Mouse (Mus musculus): ENCODE results near the gene Nbeal1. TPM values are rescaled to one million over a fixed set of nuclear protein-coding genes. Genes with fewer than 3 reads are reported as not detected.

Gene Nbeal1
- polyA plus RNA-seq, 1 experiment from 2014 or later = 6.5 TPM

DNA sequence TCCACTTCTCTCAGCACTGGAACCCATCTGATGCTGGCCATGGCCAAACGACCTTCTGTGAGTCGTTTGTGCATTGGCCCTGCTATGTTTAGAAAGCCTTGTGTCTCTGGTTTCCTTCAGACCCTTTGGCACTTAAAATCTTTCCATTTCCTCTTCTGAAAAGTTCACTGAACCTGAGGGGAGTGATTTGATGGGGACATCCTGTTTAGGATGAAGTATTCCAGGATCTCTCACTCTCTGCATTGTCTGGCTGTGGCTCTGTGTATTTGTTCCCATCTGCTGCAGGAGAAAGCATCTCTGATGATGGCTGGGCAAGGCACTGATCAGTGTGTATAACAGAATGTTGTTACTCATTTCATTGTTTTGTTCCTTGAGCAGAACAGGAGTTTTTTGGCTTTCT, 165.3 kb downstream of the Nbeal1 start:
- Histone ChIP-seq H3K4me2 (no peak overlapping the region), H3K27ac (no peak overlapping the region), H3K4me1 (peaks cover 7% of the 10 kb centered on the region), H3K9me3 (no peaks in the 10 kb centered on the region), H3K4me3 (no peak overlapping the region), H3K27me3 (no peaks in the 10 kb centered on the region), H3K9ac (no peak overlapping the region), H3K36me3 (0 out of 2 replicates have a peak, but pooled peaks cover 3% of the 10 kb centered on the region)
- no peak for ATAC-seq (ENCODE audit: insufficient number of reproducible peaks, low FRiP score, low TSS enrichment, low read depth)
- 58% methylated on average over 2 of the region's 2 CpGs for WGBS

- no peaks in the 10 kb centered on the region for H3K27me3 ChIP-seq
- H3K27ac ChIP-seq = no peak overlapping the region
- ATAC-seq (ENCODE audit: insufficient number of reproducible peaks, low FRiP score, low TSS enrichment, low read depth) = no peak
- H3K4me3 ChIP-seq = no peak overlapping the region
- no peak overlapping the region for H3K4me2 ChIP-seq
- peaks cover 20% of the 10 kb centered on the region for H3K36me3 ChIP-seq
- WGBS = 80% methylated on average over 5 of the region's 5 CpGs
- no peaks in the 10 kb centered on the region for H3K9me3 ChIP-seq
- H3K4me1 ChIP-seq = no peaks in the 10 kb centered on the region
- H3K9ac ChIP-seq = no peak overlapping the region
Observed at GRCm38 (mm10) chr1:60352786-60353185, 172.4 kb downstream of the Nbeal1 start.

DNA sequence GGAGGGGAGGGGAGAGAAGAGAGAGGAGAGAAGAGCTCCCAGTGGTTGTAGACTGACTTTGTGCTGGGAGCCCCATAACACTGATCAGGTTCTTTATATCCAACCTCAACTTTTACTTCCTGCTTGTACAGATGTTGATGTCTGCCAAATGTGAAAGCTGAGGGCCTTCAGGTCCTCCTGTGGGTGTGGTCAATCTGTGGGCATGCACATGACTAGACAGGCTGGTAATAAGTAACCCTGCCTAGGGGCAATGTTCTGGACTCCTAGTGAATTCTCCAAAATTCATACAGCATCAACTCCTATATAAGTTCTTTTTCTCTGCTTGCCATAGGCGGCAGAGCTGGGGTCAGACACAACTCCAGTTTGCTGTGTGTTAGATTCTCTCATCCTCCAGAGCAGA, 181.2 kb downstream of the Nbeal1 start:
- WGBS = 88% methylated on average over 1 of the region's 1 CpGs
- no peak for ATAC-seq (ENCODE audit: insufficient number of reproducible peaks, low FRiP score, low TSS enrichment, low read depth)

GRCm38 (mm10) chr1:60376556-60376955, 196.2 kb downstream of the Nbeal1 start:
- 86% methylated on average over 1 of the region's 1 CpGs for WGBS
- no peak overlapping the region for H3K4me3 ChIP-seq
- H3K27ac ChIP-seq = no peak overlapping the region

More for the DNA sequence above, 181.2 kb downstream of the Nbeal1 start:
- H3K27ac ChIP-seq = no peak overlapping the region
- H3K9me3 ChIP-seq = no peaks in the 10 kb centered on the region
- H3K27me3 ChIP-seq = no peaks in the 10 kb centered on the region
- no peak overlapping the region for H3K4me2 ChIP-seq
- peaks cover 20% of the 10 kb centered on the region for H3K36me3 ChIP-seq
- H3K9ac ChIP-seq = no peak overlapping the region
- no peak overlapping the region for H3K4me3 ChIP-seq
- no peaks in the 10 kb centered on the region for H3K4me1 ChIP-seq

GRCm38 (mm10) chr1:60381910-60382309, 201.5 kb downstream of the Nbeal1 start:
- no peak for ATAC-seq (ENCODE audit: insufficient number of reproducible peaks, low FRiP score, low TSS enrichment, low read depth)
- Histone ChIP-seq H3K9me3 (no peaks in the 10 kb centered on the region), H3K4me1 (no peaks in the 10 kb centered on the region), H3K36me3 (peaks cover 20% of the 10 kb centered on the region), H3K4me2 (no peak overlapping the region), H3K27ac (no peak overlapping the region), H3K27me3 (no peaks in the 10 kb centered on the region), H3K4me3 (no peak overlapping the region), H3K9ac (no peak overlapping the region)
- 89% methylated on average over 3 of the region's 3 CpGs for WGBS

More at GRCm38 (mm10) chr1:60376556-60376955, 196.2 kb downstream of the Nbeal1 start:
- Histone ChIP-seq H3K9me3 (0 out of 2 replicates have a peak, but pooled peaks cover 1% of the 10 kb centered on the region), H3K4me2 (no peak overlapping the region), H3K36me3 (peaks cover 25% of the 10 kb centered on the region), H3K9ac (no peak overlapping the region), H3K4me1 (no peaks in the 10 kb centered on the region), H3K27me3 (no peaks in the 10 kb centered on the region)
- no peak for ATAC-seq (ENCODE audit: insufficient number of reproducible peaks, low FRiP score, low TSS enrichment, low read depth)

Other genes starting within 250 kb of the Nbeal1 start
- gene Ica1l, start 137.4 kb upstream of the Nbeal1 start, polyA plus RNA-seq (2015; fragmentation: Nextera tagmentation; extraction: Ambion mirVana) = 0.84 and 1.0 TPM in 2 replicates
- 5.8 and 6.8 TPM in 2 replicates for gene Carf, start 82.4 kb upstream of the Nbeal1 start, polyA plus RNA-seq (2015; fragmentation: Nextera tagmentation; extraction: Ambion mirVana)
- 38.9 and 40.6 TPM in 2 replicates for gene Wdr12, start 82.0 kb upstream of the Nbeal1 start, polyA plus RNA-seq (2015; fragmentation: Nextera tagmentation; extraction: Ambion mirVana)
- 23.1 and 24.1 TPM in 2 replicates for gene Cyp20a1, start 162.7 kb downstream of the Nbeal1 start, polyA plus RNA-seq (2015; fragmentation: Nextera tagmentation; extraction: Ambion mirVana)
- gene Abi2, start 229.0 kb downstream of the Nbeal1 start, polyA plus RNA-seq (2015; fragmentation: Nextera tagmentation; extraction: Ambion mirVana) = 16.9 and 19.1 TPM in 2 replicates